Mouse (Mus musculus) forebrain, embryonic 12.5 days (tissue): ENCODE data around the gene Gucy1b2. TPM values are rescaled to one million over a fixed set of nuclear protein-coding genes. Genes with fewer than 3 reads are reported as not detected.

Experiments used
- ATAC-seq: fragments of 200-750 bp; cut with Nextera tagmentation; 2 replicates; pipeline ENCODE4 v1.8.0; 2017; ENCODE audit warnings: moderate TSS enrichment; ENCODE audit not compliant: low FRiP score
- H3K27ac ChIP-seq: fragments of 300-500 bp; sonication (generic); 2 replicates; pipeline ENCODE4 v1.5.1; 2016; ENCODE audit warnings: mild to moderate bottlenecking
- H3K27me3 ChIP-seq: fragments of 300-500 bp; sonication (generic); 2 replicates; pipeline ENCODE4 v1.6.1; 2016; ENCODE audit warnings: mild to moderate bottlenecking
- H3K36me3 ChIP-seq: fragments of 300-500 bp; sonication (generic); replicated peaks from 2 replicates; pipeline ENCODE4 v1.6.1; 2016; ENCODE audit warnings: mild to moderate bottlenecking
- H3K4me1 ChIP-seq: fragments of 300-500 bp; sonication (generic); 2 replicates; pipeline ENCODE4 v1.6.1; 2016
- H3K4me2 ChIP-seq: fragments of 300-500 bp; sonication (generic); 2 replicates; pipeline ENCODE4 v1.6.1; 2016; ENCODE audit warnings: mild to moderate bottlenecking, moderate library complexity
- H3K4me3 ChIP-seq: fragments of 300-500 bp; sonication (generic); replicated peaks from 2 replicates; pipeline ENCODE4 v1.5.1; 2016; ENCODE audit warnings: mild to moderate bottlenecking
- H3K9ac ChIP-seq: fragments of 300-500 bp; sonication (generic); 2 replicates; pipeline ENCODE4 v1.6.1; 2016; ENCODE audit warnings: mild to moderate bottlenecking
- H3K9me3 ChIP-seq: fragments of 300-500 bp; sonication (generic); 2 replicates; pipeline ENCODE4 v1.6.1; 2016
- WGBS: fragments of 180-500 bp; shearing (Covaris S2); methylation state at CpG from one replicate; pipeline ENCODE4 v1.1.7; 2016; 5-methylcytosine and 5-hydroxymethylcytosine counted together
- polyA plus RNA-seq: library from polyadenylated mRNA; unstranded; fragments of >200 nt; fragmentation: Nextera tagmentation; extraction: Ambion mirVana; gene quantifications from 2 replicates; pipeline ENCODE4 v1.2.1, GENCODE M21; 2016

Gene Gucy1b2
- polyA plus RNA-seq, 1 experiment from 2014 or later: 2.8 TPM

- 89% methylated on average over 3 of the region's 3 CpGs for WGBS
- Histone ChIP-seq H3K36me3 (no peaks in the 10 kb centered on the region), H3K27me3 (no peaks in the 10 kb centered on the region), H3K9me3 (no peaks in the 10 kb centered on the region), H3K4me2 (no peak overlapping the region), H3K4me1 (peaks cover 5% of the 10 kb centered on the region), H3K27ac (no peak overlapping the region), H3K9ac (no peak overlapping the region), H3K4me3 (no peak overlapping the region)
- no peak for ATAC-seq
Observed at GRCm38 (mm10) chr14:62383786-62384299, 72.2 kb downstream of the Gucy1b2 start.

GRCm38 (mm10) chr14:62383109-62383508 lies 73.0 kb downstream of the Gucy1b2 start:
- no peaks in the 10 kb centered on the region; the same call in 1 of the 2 replicates for H3K36me3 ChIP-seq
- H3K4me3 ChIP-seq: no peak overlapping the region
- no peaks in the 10 kb centered on the region for H3K4me1 ChIP-seq
- 82% methylated on average over 3 of the region's 3 CpGs for WGBS
- H3K9me3 ChIP-seq: no peaks in the 10 kb centered on the region
- ATAC-seq: no peak
- no peak overlapping the region for H3K9ac ChIP-seq
- H3K27me3 ChIP-seq: no peaks in the 10 kb centered on the region
- H3K4me2 ChIP-seq: no peak overlapping the region
- H3K27ac ChIP-seq: no peak overlapping the region

GRCm38 (mm10) chr14:62380606-62381005 lies 75.5 kb downstream of the Gucy1b2 start:
- Histone ChIP-seq H3K4me3 (no peak overlapping the region), H3K9ac (no peak overlapping the region), H3K27me3 (no peaks in the 10 kb centered on the region), H3K27ac (no peak overlapping the region), H3K9me3 (no peaks in the 10 kb centered on the region), H3K4me1 (no peaks in the 10 kb centered on the region), H3K36me3 (peaks cover 4% of the 10 kb centered on the region; the same call in 1 of the 2 replicates), H3K4me2 (no peak overlapping the region)
- ATAC-seq: no peak
- 65% methylated on average over 6 of the region's 6 CpGs for WGBS

DNA sequence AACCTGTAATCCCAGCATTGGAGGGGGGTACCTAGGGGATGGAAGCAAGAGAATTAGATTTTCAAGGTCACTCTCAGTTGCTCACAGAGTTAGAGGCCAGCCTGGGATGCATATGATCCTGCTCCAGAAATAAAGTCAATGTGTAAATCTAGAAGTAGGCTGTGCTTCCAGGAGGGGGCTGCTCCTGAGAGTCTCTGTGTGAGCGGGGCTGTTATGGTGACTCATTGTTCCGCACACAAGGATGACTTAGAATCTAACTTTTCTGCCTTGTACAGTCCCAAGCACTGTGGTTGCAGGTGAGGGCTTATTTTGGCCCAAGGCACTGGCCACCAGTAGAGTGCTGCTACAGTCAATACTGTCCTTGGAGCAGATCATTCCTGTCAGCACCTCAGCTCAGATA lies 76.7 kb downstream of the Gucy1b2 start:
- Histone ChIP-seq H3K4me2 (no peak overlapping the region), H3K27me3 (no peaks in the 10 kb centered on the region), H3K4me3 (no peak overlapping the region), H3K9me3 (no peaks in the 10 kb centered on the region), H3K4me1 (no peaks in the 10 kb centered on the region), H3K9ac (no peak overlapping the region), H3K27ac (no peak overlapping the region), H3K36me3 (peaks cover 4% of the 10 kb centered on the region; the same call in 1 of the 2 replicates)
- WGBS: 95% methylated on average over 2 of the region's 2 CpGs
- no peak for ATAC-seq

GRCm38 (mm10) chr14:62376115-62376514 lies 80.0 kb downstream of the Gucy1b2 start:
- Histone ChIP-seq H3K4me3 (no peak overlapping the region), H3K36me3 (peaks cover 7% of the 10 kb centered on the region; the same call in 1 of the 2 replicates), H3K27me3 (no peaks in the 10 kb centered on the region), H3K9ac (no peak overlapping the region), H3K4me1 (no peaks in the 10 kb centered on the region), H3K4me2 (no peak overlapping the region), H3K9me3 (no peaks in the 10 kb centered on the region), H3K27ac (no peak overlapping the region)
- WGBS: 86% methylated on average over 2 of the region's 2 CpGs
- no peak for ATAC-seq

DNA sequence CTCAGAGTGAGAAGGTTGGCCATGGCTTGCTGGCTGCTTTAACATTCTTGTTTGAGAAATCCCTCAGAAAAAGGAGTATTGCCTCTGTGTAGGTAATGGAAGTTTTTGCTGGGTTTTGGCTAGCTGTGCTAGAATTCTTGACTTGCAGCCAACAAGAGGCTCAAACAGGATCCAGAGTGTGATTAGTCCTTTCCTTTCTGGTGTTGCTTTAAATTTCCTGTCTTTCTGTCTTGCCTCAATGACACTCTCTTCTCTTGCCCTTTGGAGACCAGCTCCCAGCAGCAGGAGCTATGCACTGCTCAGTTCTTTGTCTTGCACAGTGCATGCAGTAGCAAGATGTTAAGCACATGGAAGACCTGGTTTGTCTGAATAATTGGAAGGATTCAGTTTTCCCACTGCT lies 80.4 kb downstream of the Gucy1b2 start:
- H3K27me3 ChIP-seq: no peaks in the 10 kb centered on the region
- H3K4me2 ChIP-seq: no peak overlapping the region
- no peaks in the 10 kb centered on the region for H3K4me1 ChIP-seq
- H3K4me3 ChIP-seq: no peak overlapping the region
- no peak overlapping the region for H3K9ac ChIP-seq
- no peak overlapping the region for H3K27ac ChIP-seq
- ATAC-seq: no peak
- H3K36me3 ChIP-seq: peaks cover 7% of the 10 kb centered on the region
- H3K9me3 ChIP-seq: no peaks in the 10 kb centered on the region

DNA sequence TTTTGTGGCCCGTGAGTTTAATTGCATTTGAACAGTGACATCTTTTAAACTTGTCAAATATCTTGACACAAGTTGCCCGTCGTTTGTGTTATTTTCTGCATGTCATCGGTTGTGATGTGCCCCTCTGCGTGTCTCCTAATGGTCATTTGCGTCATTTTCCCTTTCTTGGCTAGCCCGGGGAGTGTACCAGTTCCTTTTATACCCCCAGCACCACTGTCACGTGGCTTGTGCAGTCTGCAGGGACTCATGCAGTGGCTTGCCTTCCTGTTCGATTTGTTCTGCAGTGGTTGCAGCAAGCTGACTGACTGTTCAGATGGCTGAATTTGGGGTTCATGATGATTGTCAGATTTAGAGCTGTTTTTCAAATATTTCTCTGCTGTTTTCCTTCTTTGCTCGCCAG lies 82.1 kb downstream of the Gucy1b2 start:
- no peak for ATAC-seq
- peaks cover 10% of the 10 kb centered on the region for H3K36me3 ChIP-seq
- no peak overlapping the region for H3K27ac ChIP-seq
- WGBS: 78% methylated on average over 10 of the region's 10 CpGs
- no peak overlapping the region for H3K4me3 ChIP-seq
- no peak overlapping the region for H3K9ac ChIP-seq
- H3K27me3 ChIP-seq: no peaks in the 10 kb centered on the region
- H3K4me1 ChIP-seq: no peaks in the 10 kb centered on the region
- H3K4me2 ChIP-seq: no peak overlapping the region
- H3K9me3 ChIP-seq: no peaks in the 10 kb centered on the region

- Histone ChIP-seq H3K36me3 (peaks cover 28% of the 10 kb centered on the region), H3K27me3 (no peaks in the 10 kb centered on the region), H3K9me3 (no peaks in the 10 kb centered on the region), H3K27ac (no peak overlapping the region), H3K9ac (no peak overlapping the region), H3K4me1 (no peaks in the 10 kb centered on the region), H3K4me3 (no peak overlapping the region), H3K4me2 (no peak overlapping the region)
- no peak for ATAC-seq
- 82% methylated on average over 6 of the region's 6 CpGs for WGBS
Observed at GRCm38 (mm10) chr14:62370819-62371218, 85.3 kb downstream of the Gucy1b2 start.

DNA sequence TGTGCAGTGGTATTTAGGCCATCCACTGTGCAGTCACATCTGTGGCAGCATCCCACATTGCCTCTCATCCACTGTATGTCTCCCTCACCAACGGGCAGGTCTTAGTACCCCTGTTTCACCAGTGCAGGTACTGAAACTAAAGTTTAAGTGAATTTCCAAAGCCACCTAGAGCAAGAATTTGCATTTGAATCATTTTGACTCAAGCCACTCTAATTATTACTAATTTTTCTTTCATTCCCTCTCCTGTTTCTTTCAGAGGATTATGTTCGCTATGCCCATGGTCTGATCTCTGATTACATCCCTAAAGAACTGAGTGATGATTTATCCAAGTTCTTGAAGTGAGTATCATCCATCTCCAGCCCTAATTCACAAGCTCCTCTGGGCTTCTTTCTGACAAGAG lies 92.3 kb downstream of the Gucy1b2 start:
- ATAC-seq: no peak
- Histone ChIP-seq H3K9me3 (no peaks in the 10 kb centered on the region), H3K36me3 (peaks cover 59% of the 10 kb centered on the region), H3K27ac (no peak overlapping the region), H3K4me3 (no peak overlapping the region), H3K4me2 (no peak overlapping the region), H3K27me3 (no peaks in the 10 kb centered on the region), H3K9ac (no peak overlapping the region), H3K4me1 (no peaks in the 10 kb centered on the region)
- WGBS: 84% methylated on average over 2 of the region's 2 CpGs

DNA sequence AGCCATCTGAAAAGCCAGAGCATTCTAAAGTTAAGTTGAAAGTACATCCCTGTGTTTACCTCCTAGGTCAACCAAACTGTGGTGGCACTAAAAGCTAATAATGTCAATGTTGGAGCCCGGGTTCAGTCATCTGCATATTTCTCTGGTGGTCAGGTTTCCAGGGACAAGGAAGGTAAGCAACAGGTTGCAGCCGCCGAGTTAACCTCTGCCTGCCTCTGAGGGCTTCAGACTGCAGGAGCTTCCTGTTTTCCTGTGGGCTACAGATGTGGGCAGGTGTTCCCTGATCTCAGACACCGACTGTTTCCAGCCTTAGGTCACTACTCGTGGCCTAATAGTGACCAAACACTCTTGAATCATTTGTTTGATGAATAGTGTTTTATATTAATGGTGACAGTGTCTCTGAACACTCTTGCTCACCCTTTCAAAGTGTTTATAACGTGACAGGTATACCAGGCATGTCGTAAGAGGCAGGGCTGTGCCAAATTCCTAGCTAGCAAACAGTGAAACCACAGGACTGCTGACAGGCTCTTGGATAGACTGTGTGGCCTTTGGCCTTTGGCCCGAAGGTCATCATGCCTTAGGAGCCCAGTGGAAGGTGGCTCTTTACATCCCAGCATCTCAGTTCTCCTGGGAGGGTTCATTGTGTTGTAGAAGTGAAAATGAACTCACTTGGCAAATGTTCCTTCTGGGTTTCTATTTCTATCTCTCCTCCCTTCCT lies 94.7 kb downstream of the Gucy1b2 start:
- H3K27ac ChIP-seq: no peak overlapping the region
- peaks cover 46% of the 10 kb centered on the region for H3K36me3 ChIP-seq
- ATAC-seq: no peak
- H3K9me3 ChIP-seq: no peaks in the 10 kb centered on the region
- no peak overlapping the region for H3K9ac ChIP-seq
- no peaks in the 10 kb centered on the region for H3K27me3 ChIP-seq
- H3K4me2 ChIP-seq: no peak overlapping the region
- 90% methylated on average over 8 of the region's 8 CpGs for WGBS
- no peak overlapping the region for H3K4me3 ChIP-seq
- H3K4me1 ChIP-seq: no peaks in the 10 kb centered on the region

DNA sequence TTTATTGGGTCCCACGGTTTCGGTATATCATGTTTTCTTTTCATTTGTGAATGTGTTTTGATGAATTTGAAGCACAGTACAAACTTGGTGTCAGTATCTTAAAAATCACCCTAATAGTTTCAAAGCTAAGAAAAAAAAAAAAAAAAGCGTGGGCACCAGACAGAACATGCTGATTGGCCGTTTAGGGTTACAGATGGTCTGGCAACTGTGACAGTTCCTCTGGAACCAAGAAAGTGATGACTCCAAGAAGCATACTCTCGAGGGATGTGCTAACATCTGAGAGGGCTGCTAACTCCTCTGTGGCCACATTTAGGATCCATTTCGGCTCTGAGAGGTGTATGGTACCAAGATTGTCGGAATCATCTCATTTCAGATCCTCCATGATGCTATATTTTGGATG lies 100.9 kb downstream of the Gucy1b2 start:
- Histone ChIP-seq H3K9ac (no peak overlapping the region), H3K27ac (no peak overlapping the region), H3K4me2 (no peak overlapping the region), H3K9me3 (no peaks in the 10 kb centered on the region), H3K27me3 (no peaks in the 10 kb centered on the region), H3K36me3 (peaks cover 15% of the 10 kb centered on the region), H3K4me3 (no peak overlapping the region), H3K4me1 (no peaks in the 10 kb centered on the region)
- ATAC-seq: no peak
- WGBS: 90% methylated on average over 7 of the region's 7 CpGs

- 90% methylated on average over 5 of the region's 5 CpGs for WGBS
- Histone ChIP-seq H3K27ac (no peak overlapping the region), H3K4me2 (no peak overlapping the region), H3K4me3 (no peak overlapping the region), H3K27me3 (no peaks in the 10 kb centered on the region), H3K9me3 (no peaks in the 10 kb centered on the region), H3K9ac (no peak overlapping the region), H3K36me3 (peaks cover 20% of the 10 kb centered on the region), H3K4me1 (no peaks in the 10 kb centered on the region)
- no peak for ATAC-seq
Observed at GRCm38 (mm10) chr14:62353793-62354192, 102.3 kb downstream of the Gucy1b2 start.

DNA sequence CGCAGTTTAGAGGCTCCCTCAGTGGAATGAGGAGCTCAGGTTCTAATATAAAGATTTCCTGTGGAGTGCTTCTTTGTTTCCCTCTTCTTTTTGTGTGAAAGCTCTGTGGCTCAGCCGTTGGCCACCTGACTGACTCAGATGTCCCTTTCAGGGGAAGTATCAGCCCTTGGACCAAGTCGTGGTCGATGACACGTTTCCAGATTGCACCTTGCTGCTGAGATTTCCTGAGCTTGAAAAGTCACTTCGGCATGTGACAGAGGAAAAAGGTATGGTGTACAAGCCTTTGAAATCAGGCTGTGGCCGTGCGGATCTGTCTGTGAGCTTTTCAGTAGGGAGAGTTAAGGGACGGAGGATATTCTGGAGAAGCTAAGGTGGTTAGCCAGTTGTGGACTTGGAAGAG lies 102.7 kb downstream of the Gucy1b2 start:
- H3K27ac ChIP-seq: no peak overlapping the region
- no peaks in the 10 kb centered on the region for H3K27me3 ChIP-seq
- no peak overlapping the region for H3K4me2 ChIP-seq
- no peak overlapping the region for H3K4me3 ChIP-seq
- ATAC-seq: no peak
- H3K9me3 ChIP-seq: no peaks in the 10 kb centered on the region
- peaks cover 20% of the 10 kb centered on the region for H3K36me3 ChIP-seq
- no peaks in the 10 kb centered on the region for H3K4me1 ChIP-seq
- no peak overlapping the region for H3K9ac ChIP-seq
- WGBS: 67% methylated on average over 9 of the region's 9 CpGs
